Mouse (Mus musculus): Measurements from ENCODE around the gene Zfp780b. TPM values are rescaled to one million over a fixed set of nuclear protein-coding genes. Genes with fewer than 3 reads are reported as not detected.
"Not testable (repeated sequence)": the region's sequence is repeated elsewhere in the genome, so short reads cannot be mapped to it uniquely, and the experiment has no call there.

The Zfp780b gene
- total and polyA plus RNA-seq, 3 experiments: 4.5 to 10.6 TPM; not detected in 1

DNA sequence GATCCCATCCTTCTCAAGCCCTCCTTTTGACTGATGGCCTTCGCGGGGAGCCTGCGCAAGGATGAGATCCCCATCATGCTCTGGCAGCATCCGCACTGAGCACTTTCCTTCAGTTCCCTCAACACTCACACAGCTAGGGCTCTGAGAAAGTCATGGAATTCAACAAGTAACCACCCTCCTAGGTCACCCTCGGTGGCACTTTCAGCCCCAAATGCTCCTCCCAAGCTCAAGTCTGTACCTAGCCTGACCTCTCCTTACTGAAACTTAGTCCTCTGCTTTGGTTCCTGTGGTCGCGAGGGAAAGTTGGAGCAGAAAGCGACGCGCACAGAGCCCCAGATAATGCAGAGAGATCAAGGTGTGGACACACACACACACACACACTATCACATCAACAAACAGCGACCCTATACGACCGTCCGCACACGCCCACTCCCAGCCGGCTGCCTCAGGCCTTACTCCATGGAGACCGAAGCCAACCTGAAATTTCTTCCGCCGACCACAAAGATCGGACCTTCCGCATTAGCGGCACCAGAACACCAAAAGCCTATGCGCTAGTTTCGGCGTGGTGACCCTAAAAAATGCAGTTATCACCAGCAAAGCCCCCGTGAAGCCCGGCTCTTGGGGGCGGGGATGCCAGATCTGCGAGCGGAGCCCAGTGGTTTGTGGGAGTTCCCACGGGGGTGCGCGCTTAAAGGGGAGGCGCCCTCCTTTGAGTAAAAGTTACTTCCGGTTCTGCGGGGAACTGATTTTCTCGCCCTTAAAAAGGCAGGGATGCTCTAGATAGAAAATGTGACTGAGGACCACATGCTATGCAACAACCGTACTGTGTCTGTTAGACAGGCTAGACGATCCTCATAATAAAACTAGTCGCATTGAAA lies 49.9 kb downstream of the Zfp780b start, which contains the start of gene Zfp974 (continued):
- TF ChIP-seq ZNF384 (IDR thresholded peaks at IDR 0.05; ENCODE audit: low read depth, low read length) (no peak), E2F4 (IDR thresholded peaks at IDR 0.05; ENCODE audit: borderline replicate concordance, low read depth, low read length) (no peak), GABPA (IDR thresholded peaks at IDR 0.05; ENCODE audit: low read depth, low read length) (no peak), SIN3A (IDR thresholded peaks at IDR 0.05; ENCODE audit: low read length) (peak; percentile 89)

DNA sequence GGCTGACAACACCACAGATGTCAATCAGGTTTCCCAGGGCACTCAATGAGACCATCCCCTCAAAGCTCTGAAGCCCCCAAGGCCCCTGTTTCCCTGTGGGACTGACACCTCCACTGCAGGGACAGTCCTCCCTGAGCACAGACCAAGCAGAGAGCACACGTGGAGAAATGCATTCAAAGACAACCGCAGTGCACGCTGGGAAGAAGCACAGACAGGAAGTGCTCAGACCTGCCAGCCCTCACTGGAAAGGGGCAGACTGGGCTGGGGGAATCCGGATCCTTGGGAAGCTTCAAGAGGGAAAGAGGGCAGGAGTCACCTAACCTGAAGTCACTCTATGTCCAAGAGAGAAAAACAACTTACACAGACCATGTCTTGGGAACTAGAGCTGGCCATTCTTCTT lies 51.9 kb downstream of the Zfp780b start:
- not testable (repeated sequence) for H3K9ac ChIP-seq (ENCODE audit: control insufficient read depth, low read depth, low read length, poor library complexity, severe bottlenecking); DNase-seq (ENCODE audit: low read depth, low spot score); H3K9me3 ChIP-seq (replicated peaks; ENCODE audit: insufficient read depth, low read length); H3K27ac ChIP-seq (ENCODE audit: control insufficient read depth, low read depth, low read length); H3K4me3 ChIP-seq (ENCODE audit: control insufficient read depth in 1 of 2, insufficient read depth in 1 of 2, low read depth in 2 of 2, low read length in 2 of 2); H3K79me2 ChIP-seq (ENCODE audit: control insufficient read depth, insufficient read depth, low read length, poor library complexity); H3K27me3 ChIP-seq (ENCODE audit: control insufficient read depth in 1 of 2, insufficient read depth in 2 of 2, low read length in 2 of 2); H3K4me1 ChIP-seq (ENCODE audit: control insufficient read depth in 1 of 2, insufficient read depth in 2 of 2, low read length in 2 of 2)
- peaks cover 0 to 12% of the 10 kb centered on the region in 2 experiments; a peak in 2 of 4 replicates for H3K36me3 ChIP-seq (ENCODE audit: control insufficient read depth in 1 of 2, insufficient read depth in 2 of 2, low read length in 2 of 2)

GRCm38 (mm10) chr7:27910952-27911351 lies 68.0 kb downstream of the Zfp780b start:
- H3K79me2 ChIP-seq (ENCODE audit: control insufficient read depth, insufficient read depth, low read length, poor library complexity); H3K9ac ChIP-seq (ENCODE audit: control insufficient read depth, low read depth, low read length, poor library complexity, severe bottlenecking); DNase-seq (ENCODE audit: low read depth, low spot score); H3K36me3 ChIP-seq (ENCODE audit: control insufficient read depth in 1 of 2, insufficient read depth in 2 of 2, low read length in 2 of 2); H3K4me1 ChIP-seq (ENCODE audit: control insufficient read depth in 1 of 2, insufficient read depth in 2 of 2, low read length in 2 of 2); H3K27me3 ChIP-seq (ENCODE audit: control insufficient read depth in 1 of 2, insufficient read depth in 2 of 2, low read length in 2 of 2); H3K27ac ChIP-seq (ENCODE audit: control insufficient read depth, low read depth, low read length); H3K4me3 ChIP-seq (ENCODE audit: control insufficient read depth in 1 of 2, insufficient read depth in 1 of 2, low read depth in 2 of 2, low read length in 2 of 2); H3K9me3 ChIP-seq (replicated peaks; ENCODE audit: insufficient read depth, low read length): not testable (repeated sequence)

Other genes with a start within 250 kb of the Zfp780b start
- gene Zfp60, start 247.8 kb downstream of the Zfp780b start, total RNA-seq (2012; rRNA removed): 6.5 and 6.7 TPM in 2 replicates
- 100 to 1,000 TPM in 1 of 2 experiments, 1 to 10 TPM in 1; 4.2 to 137 TPM for gene Zfp60, start 247.8 kb downstream of the Zfp780b start, polyA plus RNA-seq (2012; ENCODE audit: insufficient read depth in 1 of 2, insufficient read length in 2 of 2, low read depth in 1 of 2, low replicate concordance in 2 of 2, missing spikeins in 1 of 2)
- 3.0 and 3.2 TPM in 2 replicates for gene Zfp626, start 172.0 kb downstream of the Zfp780b start, total RNA-seq (2012; rRNA removed)
- gene Zfp626, start 172.0 kb downstream of the Zfp780b start, polyA plus RNA-seq (2012; ENCODE audit: insufficient read depth in 1 of 2, insufficient read length in 2 of 2, low read depth in 1 of 2, low replicate concordance in 2 of 2, missing spikeins in 1 of 2): 1 to 10 TPM in 1 of 2 experiments, not detected in 1; 4.0 TPM
- 6.0 and 6.9 TPM in 2 replicates for gene Zfp59, start 140.6 kb downstream of the Zfp780b start, total RNA-seq (2012; rRNA removed)
- 1 to 10 TPM in 1 of 2 experiments, not detected in 1; 4.6 TPM for gene Zfp59, start 140.6 kb downstream of the Zfp780b start, polyA plus RNA-seq (2012; ENCODE audit: insufficient read depth in 1 of 2, insufficient read length in 2 of 2, low read depth in 1 of 2, low replicate concordance in 2 of 2, missing spikeins in 1 of 2)
- 4.0 and 4.4 TPM in 2 replicates for gene Zfp607a, start 121.6 kb downstream of the Zfp780b start, total RNA-seq (2012; rRNA removed)
- gene Zfp607a, start 121.6 kb downstream of the Zfp780b start, polyA plus RNA-seq (2012; ENCODE audit: insufficient read depth in 1 of 2, insufficient read length in 2 of 2, low read depth in 1 of 2, low replicate concordance in 2 of 2, missing spikeins in 1 of 2): 1 to 10 TPM in 1 of 2 experiments, not detected in 1; 2.4 TPM
- gene Zfp974, start 49.7 kb downstream of the Zfp780b start, total RNA-seq (2012; rRNA removed): 2.0 and 2.3 TPM in 2 replicates
- gene Zfp974, start 49.7 kb downstream of the Zfp780b start, polyA plus RNA-seq (2012; ENCODE audit: insufficient read depth in 1 of 2, insufficient read length in 2 of 2, low read depth in 1 of 2, low replicate concordance in 2 of 2, missing spikeins in 1 of 2): 1 to 10 TPM in 1 of 2 experiments, not detected in 1; 1.4 TPM
- 5.1 and 5.2 TPM in 2 replicates for gene Zfp850, start 34.9 kb upstream of the Zfp780b start, total RNA-seq (2012; rRNA removed)
- gene Zfp850, start 34.9 kb upstream of the Zfp780b start, polyA plus RNA-seq (2012; ENCODE audit: insufficient read depth in 1 of 2, insufficient read length in 2 of 2, low read depth in 1 of 2, low replicate concordance in 2 of 2, missing spikeins in 1 of 2): 1 to 10 TPM in 1 of 2 experiments, not detected in 1; 3.3 TPM
- 267 and 275 TPM in 2 replicates for gene Psmc4, start 70.9 kb upstream of the Zfp780b start, total RNA-seq (2012; rRNA removed)
- gene Psmc4, start 70.9 kb upstream of the Zfp780b start, polyA plus RNA-seq (2012; ENCODE audit: insufficient read depth in 1 of 2, insufficient read length in 2 of 2, low read depth in 1 of 2, low replicate concordance in 2 of 2, missing spikeins in 1 of 2): 100 to 1,000 TPM in 1 of 2 experiments, not detected in 1; 286 TPM
- gene Fcgbp, start 92.1 kb upstream of the Zfp780b start, total RNA-seq (2012; rRNA removed): not detected in 2 replicates
- not detected for gene Fcgbp, start 92.1 kb upstream of the Zfp780b start, polyA plus RNA-seq (2012; ENCODE audit: insufficient read depth in 1 of 2, insufficient read length in 2 of 2, low read depth in 1 of 2, low replicate concordance in 2 of 2, missing spikeins in 1 of 2)
- gene 9530053A07Rik, start 150.3 kb upstream of the Zfp780b start, total RNA-seq (2012; rRNA removed): not detected in 2 replicates
- gene 9530053A07Rik, start 150.3 kb upstream of the Zfp780b start, polyA plus RNA-seq (2012; ENCODE audit: insufficient read depth in 1 of 2, insufficient read length in 2 of 2, low read depth in 1 of 2, low replicate concordance in 2 of 2, missing spikeins in 1 of 2): not detected
- gene Fbl, start 190.5 kb upstream of the Zfp780b start, total RNA-seq (2012; rRNA removed): 262 and 268 TPM in 2 replicates
- gene Fbl, start 190.5 kb upstream of the Zfp780b start, polyA plus RNA-seq (2012; ENCODE audit: insufficient read depth in 1 of 2, insufficient read length in 2 of 2, low read depth in 1 of 2, low replicate concordance in 2 of 2, missing spikeins in 1 of 2): 100 to 1,000 TPM in 1 of 2 experiments, not detected in 1; 819 TPM
- 0.69 and 0.85 TPM in 2 replicates for gene Dyrk1b, start 200.3 kb upstream of the Zfp780b start, total RNA-seq (2012; rRNA removed)
- under 1 TPM in 1 of 2 experiments, not detected in 1; 0.89 TPM for gene Dyrk1b, start 200.3 kb upstream of the Zfp780b start, polyA plus RNA-seq (2012; ENCODE audit: insufficient read depth in 1 of 2, insufficient read length in 2 of 2, low read depth in 1 of 2, low replicate concordance in 2 of 2, missing spikeins in 1 of 2)